Mouse (Mus musculus): Measurements from ENCODE around the gene Cdk10. TPM values are rescaled to one million over a fixed set of nuclear protein-coding genes. Genes with fewer than 3 reads are reported as not detected.
"Not testable (repeated sequence)": the region's sequence is repeated elsewhere in the genome, so short reads cannot be mapped to it uniquely, and the experiment has no call there.

The Cdk10 gene
- 10 to 100 TPM; 22.7 to 24.3 TPM for total RNA-seq (2021)

DNA sequence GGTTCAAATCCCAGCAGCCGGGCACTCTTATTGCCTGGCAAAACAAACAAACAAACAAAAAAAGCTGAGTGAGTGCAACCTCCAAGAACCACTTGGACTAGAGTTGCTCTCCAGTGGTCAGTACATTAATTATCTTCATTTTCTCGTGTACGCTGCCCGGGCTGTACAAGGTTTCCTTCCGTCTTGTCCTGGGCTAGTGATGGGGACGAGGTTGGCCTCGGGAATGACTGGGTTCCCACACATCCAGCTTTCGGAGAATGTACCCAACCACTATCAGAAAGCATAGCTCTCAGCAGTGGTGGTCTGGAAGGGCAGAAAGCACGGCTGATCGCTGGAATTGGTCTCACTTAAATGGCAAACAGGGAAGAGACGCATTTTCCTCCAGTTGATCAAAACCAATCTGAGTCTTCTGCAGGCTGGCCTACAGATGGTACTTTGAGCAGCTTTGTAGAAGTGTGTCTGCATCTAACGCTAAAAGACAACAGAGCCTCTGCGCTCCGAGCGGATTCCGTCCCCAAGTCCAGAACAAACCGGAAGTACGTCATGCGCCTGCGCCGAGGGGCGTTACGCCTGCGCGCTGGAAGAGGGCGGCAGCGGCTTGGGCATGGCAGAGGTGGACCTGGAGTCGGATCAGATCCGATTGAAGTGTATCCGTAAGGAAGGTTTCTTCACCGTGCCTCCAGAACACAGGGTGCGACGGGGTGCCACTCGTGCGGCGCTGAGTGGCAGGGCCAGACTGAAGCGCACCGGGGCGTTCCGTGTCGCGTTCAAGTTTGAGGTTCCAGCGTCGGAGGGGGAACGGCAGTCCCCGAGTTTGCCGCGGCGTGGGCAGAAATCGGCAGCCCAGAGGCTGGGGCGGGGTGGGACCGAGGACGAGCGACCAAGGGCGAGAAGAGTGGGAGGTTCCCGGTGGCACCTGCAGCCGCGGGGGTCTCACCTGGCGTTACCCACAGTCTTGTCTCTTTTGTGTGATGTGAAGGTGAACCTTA is at the start of gene Cdk10:
Gene Cdk10, plus strand, starts transcription at position 565 of the 989 bp plus-strand sequence.
- peak; percentile 88 for DNase-seq (ENCODE audit: low spot score)
- intact Hi-C loops (cut with DNase I): no loop called here

DNA sequence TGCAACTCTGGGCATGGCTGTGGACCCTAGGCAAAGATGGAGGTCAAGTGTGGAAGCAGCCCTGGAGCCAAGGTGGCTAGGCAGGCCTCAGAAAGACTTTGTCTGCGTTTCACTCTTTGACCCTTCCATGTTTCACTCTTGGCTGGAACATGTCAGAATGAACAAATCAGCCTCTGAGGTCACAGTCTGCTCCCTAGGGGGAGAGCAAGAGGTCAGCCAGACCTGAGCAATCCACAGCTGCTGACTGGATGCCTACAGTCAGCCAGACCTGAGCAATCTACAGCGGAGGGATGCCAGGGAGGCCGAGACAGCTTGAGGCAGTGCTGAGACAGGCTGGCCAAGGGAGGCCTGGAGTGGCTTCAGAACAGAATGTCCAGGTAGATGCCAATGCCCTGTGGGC is 43.3 kb upstream of the Cdk10 start:
- DNase-seq (ENCODE audit: low spot score): peak; percentile 58
- intact Hi-C loops (cut with DNase I): no loop called here

DNA sequence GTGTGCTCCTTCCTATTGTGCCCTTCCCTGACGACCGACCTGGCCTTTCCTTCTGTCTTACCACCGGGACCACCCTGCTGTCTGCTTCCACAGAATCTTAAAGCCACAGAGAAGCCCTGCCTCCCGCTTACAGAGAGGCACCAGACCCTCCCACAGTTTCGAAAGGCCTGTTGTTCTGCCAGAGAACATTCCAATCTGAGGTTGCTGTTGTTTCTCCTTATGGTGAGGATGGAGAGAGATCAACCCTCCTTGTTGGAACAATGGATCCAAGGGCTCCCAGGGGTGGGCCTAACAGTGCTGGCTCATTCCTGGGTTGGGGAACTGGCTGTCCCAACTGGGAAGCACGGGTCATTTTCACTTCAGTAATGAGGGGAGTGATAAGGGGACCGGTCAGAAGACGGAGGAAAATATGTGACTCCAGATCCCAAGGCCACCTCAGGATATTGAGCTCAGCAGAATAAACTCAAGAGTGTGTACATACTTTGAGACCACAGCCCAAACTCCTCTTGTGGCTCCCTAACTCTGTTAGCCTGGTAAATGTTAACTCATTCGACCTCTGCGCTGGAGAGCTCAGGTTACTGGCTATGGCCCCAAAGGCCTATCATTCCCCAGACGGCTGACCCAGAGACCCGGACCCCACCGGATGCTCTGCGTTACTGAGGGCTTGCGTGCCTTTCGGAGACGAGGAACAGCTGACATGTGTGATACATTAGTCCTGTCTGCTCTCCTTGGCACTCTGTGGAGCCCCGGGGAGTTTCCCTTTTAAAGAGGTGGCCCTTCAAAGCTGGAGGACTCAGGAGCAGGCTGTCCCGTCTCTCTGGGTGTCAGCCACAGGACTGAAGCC is 38.9 kb upstream of the Cdk10 start, which contains the start of gene Dpep1:
Gene Dpep1, plus strand, starts transcription at position 677 of the 844 bp plus-strand sequence.
- DNase-seq (ENCODE audit: low spot score): peak; percentile 73
- intact Hi-C loops (cut with DNase I): loop anchor here (5.0 kb wide), 2 partner anchors 38 to 78 kb away; no protein-coding TSS in a partner anchor

DNA sequence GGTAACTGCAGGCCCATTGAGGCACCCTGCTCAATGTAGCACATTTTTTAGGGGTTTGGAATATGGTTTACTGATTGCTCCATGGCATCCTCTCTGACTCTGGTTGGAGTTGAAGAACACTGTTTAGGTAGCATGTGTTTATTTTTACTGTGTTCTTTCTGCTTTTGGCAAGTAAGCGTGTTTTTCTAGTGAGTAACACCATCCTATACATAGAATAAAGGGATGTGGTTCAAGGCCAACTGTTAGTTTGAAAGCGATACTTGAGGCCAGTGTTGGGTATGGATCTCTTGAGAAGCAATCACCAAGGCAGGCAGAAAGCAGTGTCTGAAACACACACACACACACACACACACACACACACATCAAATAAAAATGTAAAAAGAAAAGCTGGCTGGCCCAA is 36.6 kb upstream of the Cdk10 start:
- intact Hi-C loops (cut with DNase I): loop anchor here (5.0 kb wide), 2 partner anchors 41 to 81 kb away; no protein-coding TSS in a partner anchor
- no peak for DNase-seq (ENCODE audit: low spot score)

DNA sequence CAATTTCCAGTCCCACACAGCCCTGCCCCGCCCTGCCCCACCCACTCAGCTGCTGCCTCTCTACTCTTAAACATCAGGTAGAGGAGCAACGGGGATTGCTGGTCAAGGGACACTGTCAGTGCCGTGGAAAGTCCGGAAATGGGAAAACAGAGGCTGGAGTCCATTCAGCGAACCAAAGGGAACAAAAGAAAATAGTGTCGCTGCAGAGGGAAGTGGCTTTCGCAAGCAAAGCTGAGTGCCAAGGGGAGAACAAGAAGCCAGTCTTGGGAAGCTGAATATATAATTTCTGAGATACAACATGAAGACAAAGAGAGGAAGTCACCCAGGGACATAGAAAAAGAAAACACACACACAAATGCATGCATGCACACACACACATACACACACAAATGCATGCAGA is 35.8 kb upstream of the Cdk10 start:
- DNase-seq (ENCODE audit: low spot score): no peak
- intact Hi-C loops (cut with DNase I): loop anchor here (5.0 kb wide), 2 partner anchors 42 to 82 kb away; no protein-coding TSS in a partner anchor

DNA sequence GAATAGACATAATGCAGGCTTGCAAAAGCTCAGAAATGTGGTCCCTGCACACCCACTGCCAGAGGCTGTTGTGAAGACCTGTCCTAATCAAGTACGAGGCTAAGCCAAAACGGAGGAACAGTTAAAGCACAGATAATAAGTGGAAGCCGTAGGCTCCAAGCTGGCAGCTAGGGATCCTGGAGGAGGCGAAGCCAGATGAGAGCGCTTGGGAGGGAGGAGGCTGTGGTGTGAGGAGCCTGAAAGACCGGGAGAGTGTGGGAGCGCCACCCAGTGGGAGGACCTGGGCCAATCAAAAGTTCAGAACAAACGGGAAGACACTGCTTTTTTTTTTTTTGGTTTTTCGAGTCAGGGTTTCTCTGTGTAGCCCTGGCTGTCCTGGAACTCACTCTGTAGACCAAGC is 34.0 kb upstream of the Cdk10 start:
- intact Hi-C loops (cut with DNase I): no loop called here
- peak; percentile 61 for DNase-seq (ENCODE audit: low spot score)

DNA sequence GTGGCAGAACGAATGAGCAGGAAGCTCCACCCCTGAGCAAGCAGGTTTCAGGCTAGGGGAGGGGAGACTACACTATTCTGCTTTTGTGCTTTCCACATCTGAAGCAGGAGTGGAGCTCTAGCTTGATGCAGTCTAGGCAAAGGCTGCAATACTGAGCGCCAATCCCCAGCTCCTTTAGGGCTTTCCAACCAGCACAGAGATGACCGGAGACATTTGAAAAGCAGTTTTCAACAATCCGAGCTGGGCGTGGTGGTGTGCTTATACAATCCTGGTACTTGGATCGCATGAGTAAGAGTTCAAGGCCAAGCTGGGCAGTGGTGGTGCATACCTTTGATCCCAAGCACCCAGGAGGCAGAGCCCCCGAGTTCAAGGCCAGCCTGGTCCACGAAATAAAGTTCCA is 32.7 kb upstream of the Cdk10 start:
- DNase-seq (ENCODE audit: low spot score): no peak
- intact Hi-C loops (cut with DNase I): no loop called here

DNA sequence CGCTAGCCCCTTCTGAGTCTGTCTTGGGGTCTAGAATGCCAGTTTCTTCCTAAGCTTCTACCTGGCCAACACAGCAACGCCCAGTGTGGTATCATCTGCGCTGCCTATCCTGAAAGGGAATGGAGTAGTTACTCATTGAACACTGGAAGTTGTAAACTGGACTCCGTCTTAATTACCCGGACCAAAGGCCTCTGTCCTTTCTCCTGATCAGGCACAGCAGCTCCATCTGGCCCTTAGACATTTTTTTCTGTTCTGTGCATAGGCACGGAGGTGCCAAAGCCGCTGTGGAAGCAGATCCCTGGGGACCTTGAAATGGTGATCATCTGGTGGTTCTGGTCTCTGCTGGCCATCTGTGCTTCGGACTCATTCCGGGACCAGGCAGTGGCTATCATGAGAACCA is 30.9 kb upstream of the Cdk10 start:
- intact Hi-C loops (cut with DNase I): no loop called here
- DNase-seq (ENCODE audit: low spot score): no peak

DNA sequence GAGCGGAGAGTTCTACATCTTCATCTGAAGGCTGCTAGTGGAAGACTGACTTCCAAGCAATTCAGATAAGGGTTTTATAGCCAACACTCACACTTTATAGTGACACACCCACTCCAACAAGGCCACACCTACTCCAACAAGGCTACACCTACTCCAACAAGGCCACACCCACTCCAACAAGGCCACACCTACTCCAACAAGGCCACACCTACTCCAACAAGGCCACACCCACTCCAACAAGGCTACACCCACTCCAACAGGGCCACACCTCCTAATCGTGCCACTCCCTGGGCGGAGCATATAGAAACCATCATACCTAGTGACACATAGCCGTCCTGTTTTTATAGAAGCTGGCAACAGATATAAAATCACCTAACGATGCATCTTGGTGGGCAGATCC is 27.6 kb upstream of the Cdk10 start:
- DNase-seq (ENCODE audit: low spot score); intact Hi-C loops (cut with DNase I): not testable (repeated sequence)

DNA sequence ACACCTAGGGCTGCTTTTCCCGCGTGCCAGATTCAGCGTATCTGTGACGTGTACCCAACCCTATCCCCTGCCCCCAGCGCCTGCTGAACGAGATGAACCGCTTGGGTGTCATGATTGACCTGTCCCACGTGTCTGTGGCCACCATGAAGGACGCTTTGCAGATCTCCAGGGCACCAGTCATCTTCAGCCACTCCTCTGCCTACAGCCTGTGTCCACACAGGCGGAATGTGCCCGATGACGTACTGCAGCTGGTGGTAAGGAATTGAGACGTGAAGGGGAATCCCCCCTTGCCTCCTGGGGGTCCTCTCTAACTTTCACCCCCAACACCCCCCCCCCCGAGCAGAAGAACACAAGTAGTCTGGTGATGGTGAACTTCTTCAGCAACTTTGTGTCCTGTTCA is 24.8 kb upstream of the Cdk10 start:
- DNase-seq (ENCODE audit: low spot score): no peak
- intact Hi-C loops (cut with DNase I): loop anchor here (10.0 kb wide), 2 partner anchors 295 to 365 kb away; no protein-coding TSS in a partner anchor

DNA sequence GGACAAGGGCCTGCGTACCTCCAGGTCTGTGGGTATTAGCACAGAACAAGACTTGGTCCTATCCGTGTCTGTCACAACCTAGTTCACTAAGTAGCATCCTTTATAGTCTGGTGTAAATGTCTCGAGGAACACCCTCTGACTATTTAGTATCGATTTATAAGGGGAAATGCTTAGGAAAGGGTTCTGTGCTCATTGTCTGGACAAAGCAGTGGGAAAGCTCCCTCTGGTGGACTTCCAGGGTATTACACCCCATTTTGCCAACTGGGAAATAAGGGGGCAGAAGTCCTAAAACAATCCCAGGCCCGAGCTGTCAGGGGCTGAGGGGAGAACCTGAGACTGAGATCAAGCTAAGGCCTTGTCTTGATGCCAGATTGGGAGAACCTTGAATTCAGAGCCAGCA is 22.4 kb upstream of the Cdk10 start:
- DNase-seq (ENCODE audit: low spot score): peak; percentile 22
- intact Hi-C loops (cut with DNase I): loop anchor here (1.0 to 10.0 kb wide), 3 partner anchors 96 to 367 kb away; no protein-coding TSS in a partner anchor

DNA sequence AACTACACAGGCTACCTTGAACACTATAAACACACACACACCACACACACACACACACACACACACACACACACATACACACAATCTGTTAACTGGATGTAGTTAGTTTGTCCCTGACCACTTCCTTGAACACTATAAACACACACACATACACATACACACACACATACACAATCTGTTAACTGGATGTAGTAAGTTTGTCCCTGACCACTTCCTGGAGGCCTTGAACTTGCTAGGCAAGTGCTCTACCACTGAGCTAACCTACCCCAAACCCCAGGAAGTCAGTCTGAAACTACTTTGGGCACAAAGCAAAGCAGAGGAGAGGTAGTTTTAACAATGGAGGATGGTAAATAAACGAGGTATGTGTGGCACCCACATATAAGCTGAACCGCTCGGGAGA is 21.1 kb upstream of the Cdk10 start:
- intact Hi-C loops (cut with DNase I): loop anchor here (10.0 kb wide), 2 partner anchors 299 to 369 kb away; no protein-coding TSS in a partner anchor
- DNase-seq (ENCODE audit: low spot score): no peak

DNA sequence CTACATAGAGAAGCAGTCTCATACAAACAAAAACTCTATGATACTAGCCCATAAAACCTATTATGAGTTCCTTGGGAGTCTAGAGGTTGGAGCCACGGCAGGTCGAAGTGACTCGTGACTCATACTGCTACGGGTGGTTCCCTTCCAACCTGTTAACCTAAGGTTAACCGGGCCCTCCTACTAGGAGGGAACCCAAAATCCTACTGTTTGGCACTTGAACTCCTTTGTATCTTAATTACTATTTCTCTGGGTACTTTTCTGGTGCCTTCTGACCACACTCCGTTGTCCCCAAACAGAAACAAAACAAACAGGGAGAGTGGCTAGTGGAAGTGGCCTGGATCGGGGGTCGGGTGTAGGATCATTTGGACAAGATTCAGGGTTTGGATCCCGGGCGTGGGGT is 12.8 kb upstream of the Cdk10 start:
- no peak for DNase-seq (ENCODE audit: low spot score)
- intact Hi-C loops (cut with DNase I): loop anchor here (5.0 kb wide), 1 partner anchor 40 kb away; the partner anchor contains the start of genes Vps9d1 and Zfp276

DNA sequence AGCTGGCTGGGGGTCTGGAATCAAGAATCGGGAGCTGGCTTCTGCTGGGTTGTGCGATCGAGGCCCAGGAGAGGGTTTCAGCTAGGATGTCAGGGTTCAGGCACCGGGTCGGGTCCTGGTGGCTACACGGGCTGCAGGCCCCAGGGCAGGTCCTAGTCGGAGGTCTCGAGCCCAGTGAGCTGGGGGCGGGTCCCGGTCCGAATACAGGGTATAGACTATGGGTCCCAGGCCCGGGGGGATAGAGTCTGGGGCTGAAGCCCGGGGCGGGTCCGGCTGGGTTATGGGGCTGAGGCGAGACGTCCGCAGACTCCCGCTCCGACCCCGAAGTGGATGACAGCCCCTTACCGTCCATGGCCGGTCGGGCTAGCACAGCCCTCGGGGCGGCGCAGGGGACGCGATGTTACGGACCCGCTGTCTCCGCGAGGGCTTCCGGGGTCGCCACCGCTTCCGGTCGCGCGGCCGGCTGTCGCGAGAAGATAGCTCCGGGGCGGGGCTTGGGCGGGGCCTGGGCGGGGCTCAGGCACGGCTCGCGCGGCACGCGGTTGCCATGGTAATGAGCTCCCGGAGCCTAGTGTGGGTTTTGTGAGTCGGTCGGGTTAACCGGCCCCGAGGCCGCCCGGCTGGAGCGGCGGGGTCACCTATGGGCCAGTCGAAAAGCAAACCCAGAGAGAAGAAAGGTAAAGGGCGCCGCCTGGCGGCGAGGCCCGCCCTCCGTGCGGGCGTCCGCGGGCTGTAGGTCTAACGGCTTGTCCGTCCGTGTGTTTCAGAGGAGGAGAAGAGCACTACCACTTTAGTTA is 12.1 kb upstream of the Cdk10 start, which contains the start of the genes Chmp1a and Spata33:
Gene Chmp1a, minus strand, starts transcription at position 443 of the 797 bp plus-strand sequence.
Gene Spata33, plus strand, starts transcription at position 512 of the 797 bp plus-strand sequence.
- intact Hi-C loops (cut with DNase I): loop anchor here (5.0 kb wide), 1 partner anchor 40 kb away; the partner anchor contains the start of genes Vps9d1 and Zfp276
- DNase-seq (ENCODE audit: low spot score): peak; percentile 73

DNA sequence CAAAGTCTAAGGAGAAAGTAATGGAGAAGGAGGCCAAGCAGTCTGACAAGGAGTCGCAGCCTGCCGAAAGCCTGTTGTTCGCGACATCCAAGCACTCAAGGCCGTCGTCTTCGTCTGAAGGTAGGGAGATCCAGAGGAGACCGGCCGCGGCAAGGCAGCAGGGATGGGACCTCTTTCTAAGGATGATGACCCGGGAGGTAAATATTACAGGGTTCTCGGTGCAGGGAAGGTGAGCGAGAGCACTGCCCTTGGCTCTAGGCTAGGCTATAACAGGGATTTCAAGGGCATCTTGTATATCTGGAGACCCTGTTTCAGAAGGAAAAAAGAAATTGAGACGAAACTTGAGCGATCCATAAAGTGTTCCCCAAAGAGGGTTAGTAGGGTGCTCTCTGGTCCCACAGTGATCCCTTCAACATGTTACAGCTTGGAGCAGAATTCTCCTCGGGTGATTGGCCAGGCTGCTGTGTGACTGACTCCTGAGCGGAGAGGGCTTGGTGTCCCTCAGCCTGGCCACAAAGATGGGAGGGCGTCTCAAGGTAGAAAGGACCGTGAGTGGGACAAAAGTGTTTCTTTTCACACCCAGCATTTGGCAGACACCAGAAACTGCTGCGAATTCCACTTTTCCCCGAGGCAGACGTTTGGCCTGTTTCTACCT is 11.4 kb upstream of the Cdk10 start:
- intact Hi-C loops (cut with DNase I): loop anchor here (5.0 kb wide), 1 partner anchor 39 kb away; the partner anchor contains the start of genes Vps9d1 and Zfp276
- DNase-seq (ENCODE audit: low spot score): no peak

DNA sequence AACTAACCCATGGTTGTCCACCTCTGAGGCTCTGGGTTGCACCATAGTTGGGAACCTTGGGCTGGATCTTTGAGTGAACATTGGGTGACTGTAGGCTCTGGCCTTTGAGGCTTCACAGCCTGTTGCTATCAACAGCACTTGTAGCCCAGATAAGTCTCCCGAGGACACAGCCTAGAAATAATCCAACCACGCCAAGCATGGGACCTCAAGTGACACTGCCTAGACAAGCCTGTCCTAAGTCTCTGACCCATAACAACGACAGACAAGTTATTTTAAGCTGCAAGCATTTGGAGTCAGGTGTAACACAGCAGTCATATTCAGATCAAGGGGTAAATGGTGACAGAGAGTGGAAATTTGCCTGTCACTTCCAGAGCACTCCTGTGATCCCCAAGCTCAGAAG is 9.2 kb upstream of the Cdk10 start:
- DNase-seq (ENCODE audit: low spot score): no peak

DNA sequence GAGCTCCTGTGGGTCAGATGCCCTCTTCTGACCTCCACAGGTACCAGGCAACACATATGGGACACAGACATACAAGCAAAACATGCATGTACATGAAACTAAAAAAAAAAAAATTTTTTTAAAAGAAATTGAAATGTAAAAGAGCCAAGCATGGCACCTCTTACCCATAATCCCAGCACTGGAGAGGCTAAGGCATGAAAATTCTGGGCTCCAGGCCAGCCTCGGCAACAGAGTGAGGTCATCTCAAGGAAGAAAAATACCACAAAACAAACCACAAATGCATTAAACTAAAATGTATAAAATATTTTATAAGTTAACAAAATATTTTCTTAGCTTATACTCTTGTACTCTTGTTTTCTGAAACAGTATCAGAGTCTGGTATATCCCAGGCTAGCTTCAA is 3.7 kb upstream of the Cdk10 start:
- intact Hi-C loops (cut with DNase I): no loop called here
- no peak for DNase-seq (ENCODE audit: low spot score)

More for the DNA sequence above, 9.2 kb upstream of the Cdk10 start:
- intact Hi-C loops (cut with DNase I): loop anchor here (5.0 kb wide), 1 partner anchor 77 kb away; no protein-coding TSS in a partner anchor

DNA sequence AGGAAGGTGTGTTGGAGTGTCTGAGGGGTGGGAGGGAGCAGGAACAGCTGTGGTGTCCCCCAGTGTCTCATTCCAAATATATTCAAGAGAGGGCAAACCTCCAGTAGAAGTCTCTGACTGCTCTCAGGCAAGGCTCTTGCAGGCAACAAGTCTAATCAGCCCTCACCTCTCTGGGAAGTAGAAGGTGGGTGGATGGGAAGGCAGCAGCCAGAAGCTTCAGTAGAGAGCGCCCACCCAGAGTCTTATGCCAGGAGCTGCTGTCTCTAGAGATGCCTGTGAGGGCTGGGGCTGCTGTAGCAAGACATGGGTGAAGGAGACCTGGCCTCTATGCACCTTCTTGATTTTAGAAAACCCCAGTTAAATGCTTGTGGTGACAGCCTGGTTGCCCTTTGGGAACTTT is 3.8 kb downstream of the Cdk10 start:
- DNase-seq (ENCODE audit: low spot score): no peak
- intact Hi-C loops (cut with DNase I): no loop called here

Data from heart, postnatal 25 days (tissue).